Mouse (Mus musculus) 3T3-L1 (cell line): Measurements from ENCODE around the gene Gm21921.
"Not testable (repeated sequence)": the region's sequence is repeated elsewhere in the genome, so short reads cannot be mapped to it uniquely, and the experiment has no call there.

Source experiments
- DNase-seq: peaks from one replicate; pipeline ENCODE4 v3.0.0-alpha.2; 2015; ENCODE audit warnings: low read depth, low spot score

The Gm21921 gene

GRCm38 (mm10) chrY:24796143-24796542 lies at the start of gene Gm21921:
TSS of gene Gm21921 (minus strand) at chrY:24796243.
- not testable (repeated sequence) for DNase-seq
